Mouse (Mus musculus): ENCODE measurements around the gene Aloxe3.

Aloxe3 gene

DNA sequence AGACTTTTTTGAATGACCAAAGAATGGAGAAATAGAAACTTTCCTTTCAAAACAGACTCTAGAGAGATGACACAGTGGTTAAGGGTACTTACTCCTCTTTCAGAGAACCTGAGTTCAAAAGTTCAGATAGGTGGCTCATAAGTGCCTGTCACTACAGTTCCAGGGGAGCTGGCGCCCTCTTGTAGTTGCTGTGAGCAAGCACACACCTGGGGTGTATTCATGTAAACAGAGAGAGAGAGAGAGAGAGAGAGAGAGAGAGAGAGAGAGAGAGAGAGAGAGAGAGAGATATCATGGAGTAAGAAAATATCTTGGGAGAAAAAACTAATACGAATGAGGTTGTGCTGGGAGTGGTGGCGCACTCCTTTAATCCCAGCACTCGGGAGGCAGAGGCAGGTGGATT is 54.4 kb downstream of the Aloxe3 start:
- no peak for DNase-seq (ENCODE audit: low spot score in 2 of 2)

DNA sequence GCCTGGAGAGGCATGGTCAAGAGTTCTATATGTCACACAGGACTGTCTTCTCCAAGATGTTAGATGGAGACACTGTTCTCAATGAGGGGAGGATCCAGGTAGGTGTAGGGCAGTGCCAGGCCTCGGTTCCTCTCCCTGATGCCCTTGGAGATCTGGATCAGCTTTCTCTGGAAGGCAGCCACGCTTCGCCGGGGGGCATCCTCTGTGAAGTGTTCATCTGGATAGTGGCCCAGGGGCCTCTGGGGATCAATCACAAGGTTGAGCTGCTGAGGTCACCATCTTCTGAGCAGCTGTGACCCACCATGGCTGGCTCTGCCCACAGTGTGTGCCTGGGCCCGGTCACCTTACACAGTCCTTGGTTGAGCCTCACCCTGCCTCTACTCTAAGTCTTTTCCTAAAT is 59.3 kb downstream of the Aloxe3 start:
- DNase-seq (ENCODE audit: low spot score in 2 of 2) = no peak

DNA sequence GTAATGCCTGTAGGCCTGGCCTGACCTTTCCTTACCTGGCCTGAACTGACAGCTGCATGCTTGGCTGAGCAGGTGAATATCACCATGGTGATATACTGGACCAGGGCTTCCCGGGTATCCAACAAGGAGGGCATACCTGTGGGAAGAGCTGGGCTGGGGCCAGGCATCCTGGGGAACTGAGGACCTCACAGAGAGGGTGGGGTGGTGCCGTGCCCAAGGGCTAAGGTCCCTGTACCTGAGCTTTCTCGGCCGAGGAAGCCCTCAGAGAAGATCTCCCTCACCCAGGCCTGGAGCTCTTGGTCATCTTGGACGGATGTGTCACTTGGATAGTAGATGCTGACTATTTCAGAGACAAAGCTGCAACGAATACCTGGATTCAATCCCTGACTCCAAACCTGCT is 60.2 kb downstream of the Aloxe3 start:
- no peak for DNase-seq (ENCODE audit: low spot score in 2 of 2)

DNA sequence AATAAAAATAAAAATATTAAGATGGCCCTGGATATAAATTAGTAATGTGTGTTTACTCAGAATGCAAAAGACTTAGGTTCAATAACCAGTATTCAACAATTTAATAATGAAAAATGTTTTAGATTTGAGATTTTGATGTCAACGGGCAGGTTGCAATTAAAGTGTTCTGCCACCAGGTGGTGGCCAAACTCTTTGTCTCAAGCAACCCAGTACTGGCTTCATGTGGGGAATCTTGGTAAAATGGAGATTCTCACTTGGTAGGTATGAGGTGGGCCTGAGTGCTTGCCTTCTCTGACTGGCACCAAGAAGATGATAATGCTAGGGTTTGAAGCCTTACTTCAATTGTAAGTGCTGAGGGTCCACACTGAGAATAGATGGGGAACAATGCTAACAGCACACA is 67.1 kb downstream of the Aloxe3 start:
- peak in 1 of 2 experiments; percentile 22 for DNase-seq (ENCODE audit: low spot score in 2 of 2)

DNA sequence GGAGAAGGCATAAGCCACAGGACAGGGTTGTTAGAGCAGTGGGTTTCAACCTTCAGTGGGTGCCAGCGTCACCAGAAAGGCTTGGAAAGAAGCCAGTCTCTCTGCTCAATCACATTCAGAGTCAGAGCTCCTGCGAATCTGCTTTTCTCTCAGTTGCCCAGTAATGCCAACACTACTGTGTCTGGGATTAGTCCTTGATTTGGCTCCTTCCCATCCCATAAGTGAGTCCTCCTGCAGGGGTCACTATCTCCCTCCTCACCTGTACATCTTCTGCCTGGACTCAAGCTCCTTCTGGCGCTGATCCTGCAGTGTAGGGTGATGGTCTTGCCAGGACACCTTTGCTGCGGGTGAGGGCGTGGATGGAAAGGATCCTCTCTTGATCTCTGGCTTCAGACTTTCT is 71.1 kb downstream of the Aloxe3 start:
- no peak for DNase-seq (ENCODE audit: low spot score in 2 of 2)

DNA sequence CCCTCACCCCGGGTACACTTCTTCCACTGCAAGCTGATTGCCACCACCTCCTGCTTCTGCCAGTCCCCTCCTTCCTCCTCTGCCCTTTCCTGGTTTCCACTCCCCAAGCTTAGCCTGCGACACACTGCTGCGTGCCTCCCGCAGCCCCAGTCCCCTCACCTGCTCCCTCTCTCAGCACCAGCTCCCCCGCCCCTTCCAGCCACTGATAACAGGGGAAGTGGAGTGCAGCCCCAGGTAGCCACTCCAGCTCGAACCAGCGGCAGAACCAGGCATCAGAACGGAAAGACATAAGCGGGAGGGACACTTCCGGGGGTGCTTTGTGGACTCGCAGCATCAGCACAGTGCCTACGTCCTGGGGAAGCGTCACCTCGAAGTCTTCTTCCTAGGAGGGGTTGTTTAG is 71.5 kb downstream of the Aloxe3 start:
- peak; percentile 14 to 20 for DNase-seq (ENCODE audit: low spot score in 2 of 2)

DNA sequence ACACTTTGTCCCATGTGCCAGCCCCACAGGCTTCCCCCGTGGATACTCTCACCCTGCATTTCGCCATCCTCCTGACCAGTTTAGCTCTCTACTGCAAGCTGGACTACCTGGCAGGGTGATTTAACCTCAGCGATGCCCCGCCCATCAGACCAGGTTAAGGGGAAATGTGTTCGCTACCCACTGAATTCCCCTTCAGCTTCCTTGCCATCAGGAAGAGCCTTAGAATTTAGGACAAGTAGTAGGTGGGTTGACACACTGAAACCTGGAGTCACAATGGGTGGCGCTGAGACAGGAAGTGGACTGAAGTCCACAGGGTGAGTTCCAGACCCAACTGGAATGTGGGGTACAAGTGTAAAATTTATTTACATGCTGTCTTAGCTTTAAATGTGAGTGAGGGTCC is 72.0 kb downstream of the Aloxe3 start, which contains the start of gene Alox8:
Gene Alox8, minus strand, starts transcription at position 101 of the 400 bp plus-strand sequence.
- DNase-seq (ENCODE audit: low spot score in 2 of 2) = no peak

All from natural killer cell, adult 2 months (primary cell).